9 mouse cellular contexts compared by ENCODE assay signal in the genomic region with DNA sequence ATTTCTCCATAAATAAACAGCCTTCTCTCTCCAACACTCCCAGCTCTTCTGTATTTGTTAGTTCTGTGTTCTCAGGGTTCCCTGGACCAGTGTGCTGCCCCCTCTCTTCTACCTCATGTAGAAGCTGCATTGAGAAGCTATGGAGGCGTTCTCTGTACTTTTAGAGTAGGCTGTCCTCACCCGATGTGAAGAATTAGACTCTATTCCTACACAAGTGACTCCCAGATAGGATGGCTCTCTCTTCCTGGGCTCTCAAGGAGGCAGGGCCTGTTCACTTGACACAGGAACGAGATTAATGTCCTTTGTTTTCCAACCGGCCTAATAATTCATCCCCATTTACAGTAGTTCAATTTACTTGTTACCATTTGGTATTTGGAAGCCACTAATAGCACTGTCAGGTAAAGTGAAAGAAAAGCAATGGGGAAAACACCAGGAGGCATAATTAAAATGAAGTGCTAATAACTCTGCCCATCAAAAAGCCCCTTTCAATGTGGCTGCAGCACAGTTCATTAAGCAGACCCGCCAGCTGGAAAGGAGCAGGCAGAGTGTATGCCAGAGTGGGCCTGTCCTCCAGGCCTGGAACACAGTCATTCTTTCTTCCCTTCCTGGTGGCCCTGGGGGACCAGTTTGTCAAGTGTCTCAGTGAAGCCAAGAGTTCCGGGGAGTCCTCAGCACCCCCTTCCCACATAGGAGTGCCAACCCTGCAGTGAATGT.
DNase-seq lines count a peak whose midpoint lies in the region; ATAC-seq and TF ChIP-seq lines count a peak whose summit lies in the region.
"Had no signal": no experiment of that assay in that cellular context is flagged by ENCODE, and none has a peak within 500 bp of the region (broad histone marks: within the 10 kb centered on the region; RNA-seq: fewer than 3 reads in every experiment).

No protein-coding gene starts in this region.

- no peaks in the 10 kb centered on the region for H3K27me3 ChIP-seq in heart, adult 2 months (ENCODE audit: control insufficient read depth, insufficient read depth, low read length)
- H3K27me3 ChIP-seq in heart, embryonic 11.5 days (ENCODE audit: control insufficient read depth, insufficient read depth, low read length): no peaks in the 10 kb centered on the region
- no peaks in the 10 kb centered on the region for H3K27me3 ChIP-seq in cerebellum, adult 2 months (ENCODE audit: control insufficient read depth, insufficient read depth, low read length)
- H3K27me3 ChIP-seq in intestine, embryonic 15.5 days (replicated peaks): no peaks in the 10 kb centered on the region
- H3K27me3 ChIP-seq: heart, embryonic 15.5 days had no signal

- peak; percentile 29 to 35 for DNase-seq in heart, adult 2 months
- DNase-seq in cerebellum, adult 2 months: peak; percentile 13 to 29
- DNase-seq in frontal cortex, postnatal 14 days (ENCODE audit: low spot score in 2 of 2): peak; percentile 9 to 24
- DNase-seq in layer of hippocampus, adult 9-11 months: peak; percentile 52
- no peak for DNase-seq in natural killer cell, adult 2 months (ENCODE audit: low spot score in 2 of 2)

- TF ChIP-seq EP300 in heart, adult 2 months (IDR thresholded peaks at IDR 0.05; ENCODE audit: insufficient read depth, low read depth, low read length): no peak

- no peaks in the 10 kb centered on the region for H3K9me3 ChIP-seq in heart, embryonic 11.5 days (replicated peaks; ENCODE audit: control insufficient read depth, low read length)
- H3K9me3 ChIP-seq in intestine, embryonic 15.5 days: no peaks in the 10 kb centered on the region
- H3K9me3 ChIP-seq: heart, embryonic 15.5 days had no signal

- ATAC-seq in heart, embryonic 11.5 days (replicated peaks; ENCODE audit: insufficient number of reproducible peaks, low FRiP score, low TSS enrichment): no peak
- ATAC-seq in intestine, embryonic 15.5 days: no peak
- no peak for ATAC-seq in erythroid progenitor cell, adult 5-6 weeks (replicated peaks; ENCODE audit: low FRiP score, poor library complexity, severe bottlenecking)

- WGBS in heart, adult 2 months: 63% methylated on average over 6 of the region's 6 CpGs
- WGBS in heart, embryonic 11.5 days (ENCODE audit: insufficient replicate concordance): 72% methylated on average over 6 of the region's 6 CpGs
- 42% methylated on average over 6 of the region's 6 CpGs for WGBS in cerebellum, adult 2 months
- 60% methylated on average over 6 of the region's 6 CpGs for WGBS in intestine, embryonic 15.5 days

- no peaks in the 10 kb centered on the region for H3K36me3 ChIP-seq in heart, adult 2 months (ENCODE audit: control insufficient read depth, insufficient read depth, low read length)
- no peaks in the 10 kb centered on the region for H3K36me3 ChIP-seq in heart, embryonic 11.5 days (ENCODE audit: control insufficient read depth, insufficient read depth, low read length)
- H3K36me3 ChIP-seq in intestine, embryonic 15.5 days: no peaks in the 10 kb centered on the region
- H3K36me3 ChIP-seq: heart, embryonic 15.5 days had no signal

- H3K4me2 ChIP-seq in heart, embryonic 11.5 days: no peak overlapping the region
- no peak overlapping the region for H3K4me2 ChIP-seq in intestine, embryonic 15.5 days (replicated peaks)
- H3K4me2 ChIP-seq: heart, embryonic 15.5 days had no signal

- intact Hi-C loops in heart, adult 2 months (cut with DNase I): no loop called here

- no peak for TF ChIP-seq CTCF in heart, adult 2 months (IDR thresholded peaks at IDR 0.05)
- no peak for TF ChIP-seq CTCF in cerebellum, adult 2 months (IDR thresholded peaks at IDR 0.05; ENCODE audit: borderline replicate concordance, insufficient read depth, low read depth, low read length)

- TF ChIP-seq POLR2A in heart, adult 2 months (IDR thresholded peaks at IDR 0.05; ENCODE audit: insufficient read depth, low read depth, low read length): no peak
- no peak for TF ChIP-seq POLR2A in cerebellum, adult 2 months (IDR thresholded peaks at IDR 0.05; ENCODE audit: borderline replicate concordance, insufficient read depth, low read length)

- no peak overlapping the region for H3K27ac ChIP-seq in heart, adult 2 months
- H3K27ac ChIP-seq in heart, embryonic 11.5 days (ENCODE audit: low read depth, low read length): no peak overlapping the region
- H3K27ac ChIP-seq in cerebellum, adult 2 months (ENCODE audit: insufficient read depth, low read length): no peak overlapping the region
- no peak overlapping the region for H3K27ac ChIP-seq in intestine, embryonic 15.5 days
- H3K27ac ChIP-seq: heart, embryonic 15.5 days had no signal

- no peaks in the 10 kb centered on the region for H3K79me2 ChIP-seq in heart, adult 2 months (replicated peaks; ENCODE audit: control insufficient read depth, insufficient read depth, low read length)

- H3K9ac ChIP-seq in heart, adult 2 months (ENCODE audit: low read depth, low read length): no peak overlapping the region
- no peak overlapping the region for H3K9ac ChIP-seq in heart, embryonic 11.5 days (ENCODE audit: low read depth, low read length)
- H3K9ac ChIP-seq in intestine, embryonic 15.5 days: no peak overlapping the region
- H3K9ac ChIP-seq: heart, embryonic 15.5 days had no signal

- H3K4me3 ChIP-seq in heart, adult 2 months: no peak overlapping the region
- H3K4me3 ChIP-seq in heart, embryonic 11.5 days (ENCODE audit: low read depth, low read length): no peak overlapping the region
- no peak overlapping the region for H3K4me3 ChIP-seq in cerebellum, adult 2 months (replicated peaks; ENCODE audit: insufficient read depth, low read depth, low read length)
- no peak overlapping the region for H3K4me3 ChIP-seq in intestine, embryonic 15.5 days (replicated peaks)
- H3K4me3 ChIP-seq: heart, embryonic 15.5 days had no signal

- no peaks in the 10 kb centered on the region for H3K4me1 ChIP-seq in heart, adult 2 months (ENCODE audit: control insufficient read depth, insufficient read depth, low read length)
- no peaks in the 10 kb centered on the region for H3K4me1 ChIP-seq in heart, embryonic 11.5 days (ENCODE audit: control insufficient read depth, insufficient read depth, low read length)
- H3K4me1 ChIP-seq in cerebellum, adult 2 months (ENCODE audit: control insufficient read depth, insufficient read depth, low read length): no peaks in the 10 kb centered on the region
- no peaks in the 10 kb centered on the region for H3K4me1 ChIP-seq in intestine, embryonic 15.5 days (replicated peaks)
- H3K4me1 ChIP-seq: heart, embryonic 15.5 days had no signal

Comparison
In these comparisons a context has a peak if more than half of its experiments do, and no peak if none do; other contexts are left out.
1. DNase-seq: peak in heart, adult 2 months (2 of 2), cerebellum, adult 2 months (2 of 2), frontal cortex, postnatal 14 days (2 of 2) and layer of hippocampus, adult 9-11 months (single experiment); none in natural killer cell, adult 2 months (0 of 2).